Mouse (Mus musculus) cerebellum, adult 11 months (tissue): ENCODE data around the gene Cfb.
"Not testable (repeated sequence)": the region's sequence is repeated elsewhere in the genome, so short reads cannot be mapped to it uniquely, and the experiment has no call there.

ENCODE experiments used
- DNase-seq: peaks from one replicate; pipeline ENCODE4 v3.0.0; 2022

The Cfb gene

DNA sequence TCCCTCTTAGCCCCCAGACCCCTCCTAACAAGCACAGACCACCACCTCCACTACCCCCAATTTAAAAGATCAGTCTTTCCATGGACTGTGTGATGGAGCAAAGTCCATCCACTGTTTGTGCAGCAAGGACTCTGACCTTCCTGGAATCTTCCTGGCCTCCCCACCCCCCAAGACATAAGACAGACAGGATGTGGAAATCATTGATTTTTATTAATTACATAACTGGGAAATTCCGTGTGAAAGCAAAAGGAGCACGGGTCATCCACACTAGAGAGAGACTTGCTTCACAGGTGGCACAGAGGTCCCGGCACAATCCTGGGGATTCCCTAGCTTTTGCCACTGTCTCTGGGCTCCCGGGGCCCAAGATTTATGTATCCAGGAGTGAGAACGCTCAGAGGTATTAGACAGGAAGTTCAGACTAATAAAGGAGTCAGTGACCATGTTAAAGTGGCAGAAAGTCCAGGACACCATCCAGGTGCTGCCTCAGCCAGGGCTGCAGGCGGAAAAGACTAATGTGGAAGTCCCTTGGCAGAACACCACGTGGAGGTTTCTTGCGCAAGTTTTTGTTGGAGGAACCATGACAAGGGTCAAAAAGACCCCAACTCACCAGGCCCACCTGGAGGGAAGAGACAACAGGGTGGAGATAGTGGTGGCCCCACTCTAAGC lies at the start of gene Cfb:
Gene Cfb, minus strand, starts transcription at position 103 of the 666 bp plus-strand sequence.
- DNase-seq, result no peak

DNA sequence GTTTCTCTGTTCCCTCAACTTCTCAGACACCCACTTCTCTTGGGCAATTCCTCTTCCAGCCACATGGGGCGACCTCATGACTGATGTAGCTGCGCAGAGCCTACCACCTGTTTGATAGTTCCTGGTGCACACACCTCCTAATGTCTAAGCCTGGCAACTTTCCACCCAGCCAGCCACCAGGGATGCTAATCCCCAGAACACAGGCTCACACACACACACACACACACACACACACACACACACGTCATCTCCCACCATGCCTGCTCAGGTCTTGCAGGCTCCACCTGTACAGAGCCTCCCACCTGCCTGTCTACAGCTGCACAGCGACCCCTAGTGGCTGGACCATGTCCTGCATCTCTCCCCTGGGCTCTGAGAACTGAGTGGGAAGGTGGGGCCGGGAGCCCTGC lies 49.6 kb upstream of the Cfb start:
- peak; percentile 64 for DNase-seq

DNA sequence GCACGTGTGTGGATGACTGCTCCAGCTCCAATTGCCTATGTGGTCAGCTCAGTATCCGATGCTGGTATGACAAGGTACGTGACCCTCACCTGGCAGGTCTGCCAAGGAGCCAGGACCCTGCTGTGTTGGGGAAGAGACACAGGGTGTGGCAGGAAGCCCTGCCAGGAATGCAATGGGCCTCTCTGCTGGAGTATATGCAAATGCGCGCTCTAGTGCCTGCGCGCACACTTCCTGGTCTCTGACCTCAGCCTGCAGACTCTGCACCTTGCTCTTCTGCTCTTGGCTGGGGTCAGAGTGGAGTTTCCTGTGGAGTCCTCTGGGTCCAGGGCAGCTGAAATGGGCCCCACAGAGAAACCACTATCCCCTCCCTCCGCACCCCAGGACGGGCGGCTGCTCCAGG lies 48.7 kb upstream of the Cfb start:
- no peak for DNase-seq

DNA sequence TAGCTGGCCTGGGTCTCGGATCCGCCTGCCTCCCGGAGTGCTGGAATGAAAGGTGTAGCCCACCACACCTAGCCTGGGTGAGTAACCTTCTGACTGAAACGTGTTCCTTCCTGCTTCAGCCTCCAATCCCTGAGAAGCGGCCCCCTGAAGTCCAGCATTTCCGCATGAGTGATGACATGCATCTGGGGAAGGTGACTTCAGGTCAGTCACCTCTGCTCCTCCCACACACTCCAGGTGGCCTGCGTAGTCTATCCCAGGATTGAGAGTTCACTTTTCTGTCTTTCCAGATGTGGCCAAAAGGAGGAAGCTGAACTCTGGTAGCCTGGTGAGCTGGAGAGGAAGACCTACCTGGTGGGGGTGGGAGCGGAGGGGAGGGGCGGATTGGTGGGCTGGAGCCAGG lies 40.6 kb upstream of the Cfb start:
- no peak for DNase-seq

DNA sequence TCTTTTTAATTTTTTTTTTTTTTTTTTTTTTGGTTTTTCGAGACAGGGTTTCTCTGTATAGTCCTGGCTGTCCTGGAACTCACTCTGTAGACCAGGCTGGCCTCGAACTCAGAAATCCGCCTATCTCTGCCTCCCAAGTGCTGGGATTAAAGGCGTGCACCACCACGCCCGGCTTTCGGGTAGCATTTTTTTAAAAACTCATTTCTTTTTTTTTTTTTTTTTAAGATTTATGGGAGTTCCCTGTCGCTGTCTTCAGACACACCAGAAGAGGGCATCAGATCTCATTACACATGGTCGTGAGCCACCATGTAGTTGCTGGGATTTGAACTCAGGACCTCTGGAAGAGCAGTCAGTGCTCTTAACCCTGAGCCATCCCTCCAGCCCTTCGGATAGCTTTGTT lies 39.6 kb upstream of the Cfb start:
- DNase-seq, result not testable (repeated sequence)

DNA sequence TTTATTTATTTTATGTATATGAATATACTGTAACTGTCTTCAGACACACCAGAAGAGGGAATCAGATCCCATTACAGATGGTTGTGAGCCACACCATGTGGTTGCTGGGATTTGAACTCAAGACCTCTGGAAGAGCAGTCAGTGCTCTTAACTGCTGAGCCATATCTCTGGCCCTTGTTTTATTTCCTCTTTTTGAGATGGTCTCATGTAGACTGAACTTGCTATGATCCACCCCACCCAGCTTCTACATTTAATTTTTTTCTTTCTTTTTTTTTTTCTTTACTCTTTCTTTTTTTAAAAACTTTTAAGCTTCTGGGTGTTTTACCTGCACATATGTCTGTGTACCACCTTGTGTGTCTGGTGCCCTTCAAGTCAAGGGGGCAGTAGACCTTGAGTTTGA lies 38.5 kb upstream of the Cfb start:
- DNase-seq, result not testable (repeated sequence)

DNA sequence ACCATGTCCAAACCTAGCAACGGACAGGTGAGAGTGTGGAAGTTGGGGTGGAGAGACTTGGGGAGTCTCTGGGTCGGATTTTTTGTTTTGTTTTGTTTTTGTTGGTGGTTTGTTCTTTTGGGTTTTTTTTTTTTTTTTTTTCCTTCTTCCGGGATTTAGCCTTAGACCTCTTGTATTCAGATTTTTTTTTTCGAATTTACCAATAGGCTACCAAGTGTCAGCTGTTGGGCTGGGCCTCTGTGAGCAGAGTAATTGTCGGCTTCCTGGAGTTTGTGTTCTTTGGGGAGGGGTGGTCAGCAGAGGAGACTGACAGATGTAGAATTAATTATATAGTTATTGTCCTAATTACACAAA lies 37.5 kb upstream of the Cfb start:
- no peak for DNase-seq

DNA sequence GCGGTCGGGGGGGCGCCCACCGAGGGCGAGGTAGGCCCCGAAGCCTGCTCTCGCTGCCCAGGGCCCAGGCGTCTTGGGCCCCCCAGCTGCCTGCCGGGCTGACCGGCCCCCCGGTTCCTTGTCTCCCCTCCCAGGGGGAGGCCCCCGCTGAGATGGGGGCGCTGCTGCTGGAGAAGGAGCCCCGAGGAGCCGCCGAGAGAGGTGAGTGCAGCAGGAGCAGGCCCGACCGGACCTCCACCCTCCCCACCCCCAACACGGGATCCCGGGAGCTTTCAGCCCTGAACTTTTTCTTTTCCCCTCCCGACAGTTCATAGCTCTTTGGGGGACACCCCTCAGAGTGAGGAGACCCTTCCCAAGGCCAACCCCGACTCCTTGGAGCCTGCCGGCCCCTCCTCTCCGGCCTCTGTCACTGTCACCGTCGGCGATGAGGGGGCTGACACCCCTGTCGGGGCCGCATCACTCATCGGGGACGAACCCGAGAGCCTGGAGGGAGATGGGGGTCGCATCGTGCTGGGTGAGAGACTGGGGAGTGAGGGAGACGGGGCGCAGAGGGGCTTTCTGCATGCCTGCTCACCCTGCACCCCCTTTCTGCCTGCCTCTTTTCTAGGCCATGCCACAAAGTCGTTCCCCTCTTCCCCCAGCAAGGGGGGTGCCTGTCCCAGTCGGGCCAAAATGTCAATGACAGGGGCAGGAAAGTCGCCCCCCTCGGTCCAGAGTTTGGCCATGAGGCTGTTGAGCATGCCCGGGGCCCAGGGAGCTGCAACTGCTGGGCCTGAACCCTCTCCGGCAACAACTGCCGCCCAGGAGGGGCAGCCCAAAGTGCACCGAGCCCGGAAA lies 37.0 kb upstream of the Cfb start:
- peak; percentile 56 for DNase-seq

DNA sequence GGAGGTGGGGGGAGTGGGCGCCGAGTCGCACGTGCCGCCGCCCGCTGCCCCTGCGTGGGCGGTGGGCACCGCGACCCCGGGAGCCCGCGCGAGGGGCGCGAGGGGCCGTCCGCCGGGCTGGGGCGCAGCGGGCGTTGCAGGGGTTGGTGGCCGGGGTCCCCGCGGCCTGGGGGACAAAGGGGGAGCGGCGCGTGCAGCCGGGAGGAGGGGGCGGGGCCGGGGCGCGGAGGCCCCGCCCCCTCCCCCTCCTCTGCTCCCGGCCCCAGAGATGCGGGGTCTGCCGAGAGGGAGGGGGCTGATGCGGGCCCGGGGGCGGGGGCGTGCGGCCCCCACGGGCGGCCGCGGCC lies 36.4 kb upstream of the Cfb start:
- DNase-seq, result no peak

DNA sequence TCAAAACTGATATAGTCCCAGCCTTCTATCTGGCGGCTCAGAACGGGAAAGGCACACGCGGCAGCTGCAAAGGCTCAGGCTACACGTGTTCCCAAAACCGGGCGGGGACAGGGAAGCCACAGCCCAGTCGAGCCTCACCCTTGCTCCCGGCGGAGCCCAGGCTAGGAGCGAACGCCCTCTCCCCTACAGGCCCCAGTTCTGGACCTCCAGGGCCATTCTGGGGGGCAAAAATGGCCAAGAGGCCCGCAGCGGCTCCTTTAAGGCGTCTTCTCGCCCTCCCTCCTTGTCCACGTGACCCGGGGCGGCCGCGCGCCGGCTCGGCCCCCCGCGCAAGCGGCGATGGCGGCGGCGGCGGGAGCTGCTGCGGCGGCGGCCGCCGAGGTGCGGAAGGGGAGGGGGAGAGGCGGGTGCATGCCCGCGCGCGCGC lies 35.9 kb upstream of the Cfb start, which contains the start of the genes C2 and Ehmt2:
Gene C2, minus strand, starts transcription at position 106 of the 427 bp plus-strand sequence.
Gene Ehmt2, plus strand, starts transcription at position 310 of the 427 bp plus-strand sequence.
- DNase-seq, result peak; percentile 77

DNA sequence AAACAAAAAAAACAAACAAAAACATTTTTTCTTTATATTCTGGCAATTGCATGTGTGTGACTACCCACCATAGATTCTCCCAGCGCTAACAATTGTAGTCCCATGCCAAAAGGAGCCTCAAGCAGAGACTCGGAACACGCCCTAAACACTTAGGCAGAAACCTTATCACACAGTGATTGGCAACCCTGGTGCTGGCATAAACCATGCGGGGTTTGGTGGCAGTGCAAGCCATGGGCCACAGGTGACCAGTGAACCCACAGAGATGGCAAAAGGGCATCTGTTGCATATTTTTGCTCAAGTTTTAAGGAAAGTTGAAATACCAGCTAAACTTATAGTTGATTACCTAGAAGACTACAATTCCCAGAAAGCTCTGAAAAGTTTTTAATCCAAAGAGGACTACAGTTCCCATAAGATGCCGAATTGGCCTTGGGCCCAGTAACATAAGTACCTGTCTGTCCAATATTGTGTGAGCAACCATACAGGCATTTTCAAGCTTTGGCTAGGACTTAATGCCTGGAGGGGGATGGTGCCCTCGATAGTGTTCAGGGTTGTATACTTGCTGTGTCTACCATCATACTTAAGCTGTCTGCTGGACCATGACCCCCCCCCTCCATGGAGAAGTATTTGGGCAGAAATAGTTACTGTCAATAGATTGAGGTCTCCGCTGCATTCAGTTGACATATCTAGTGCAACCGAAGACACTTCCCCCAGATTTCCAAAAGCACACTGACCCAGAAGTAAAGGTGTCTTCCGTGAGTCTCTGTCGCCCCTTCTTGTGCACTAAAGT lies 35.2 kb upstream of the Cfb start:
- DNase-seq, result peak; percentile 41

DNA sequence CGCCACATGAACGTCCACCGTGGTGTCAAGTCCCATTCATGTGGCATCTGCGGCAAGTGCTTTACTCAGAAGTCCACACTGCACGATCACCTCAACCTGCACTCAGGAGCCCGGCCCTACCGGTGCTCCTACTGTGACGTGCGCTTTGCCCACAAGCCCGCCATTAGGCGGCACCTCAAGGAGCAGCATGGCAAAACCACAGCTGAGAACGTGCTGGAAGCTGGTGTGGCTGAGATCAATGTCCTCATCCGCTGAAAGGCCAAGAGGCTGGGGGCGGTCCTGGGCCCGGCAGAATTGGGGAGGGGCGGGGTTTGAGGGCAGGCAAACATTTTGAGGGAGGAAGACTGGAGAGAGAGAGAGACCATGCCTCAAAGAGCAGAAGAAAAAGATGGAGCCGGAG lies 34.0 kb upstream of the Cfb start:
- DNase-seq, result no peak

DNA sequence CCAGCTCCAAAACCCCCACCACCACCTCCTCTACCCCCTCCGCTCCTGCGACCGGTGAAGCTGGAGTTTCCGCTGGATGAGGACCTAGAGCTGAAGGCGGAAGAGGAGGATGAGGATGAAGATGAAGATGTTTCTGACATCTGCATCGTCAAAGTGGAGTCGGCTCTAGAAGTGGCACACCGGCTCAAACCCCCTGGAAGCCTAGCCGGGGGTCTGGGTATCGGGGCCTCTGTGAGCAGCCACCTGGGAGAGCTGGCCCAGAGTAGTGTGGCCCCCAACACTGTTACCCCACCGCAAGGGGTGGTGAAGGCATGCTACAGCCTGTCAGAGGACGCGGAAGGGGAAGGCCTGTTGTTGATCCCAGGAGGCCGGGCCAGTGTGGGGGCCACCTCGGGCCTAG lies 33.4 kb upstream of the Cfb start:
- DNase-seq, result no peak

DNA sequence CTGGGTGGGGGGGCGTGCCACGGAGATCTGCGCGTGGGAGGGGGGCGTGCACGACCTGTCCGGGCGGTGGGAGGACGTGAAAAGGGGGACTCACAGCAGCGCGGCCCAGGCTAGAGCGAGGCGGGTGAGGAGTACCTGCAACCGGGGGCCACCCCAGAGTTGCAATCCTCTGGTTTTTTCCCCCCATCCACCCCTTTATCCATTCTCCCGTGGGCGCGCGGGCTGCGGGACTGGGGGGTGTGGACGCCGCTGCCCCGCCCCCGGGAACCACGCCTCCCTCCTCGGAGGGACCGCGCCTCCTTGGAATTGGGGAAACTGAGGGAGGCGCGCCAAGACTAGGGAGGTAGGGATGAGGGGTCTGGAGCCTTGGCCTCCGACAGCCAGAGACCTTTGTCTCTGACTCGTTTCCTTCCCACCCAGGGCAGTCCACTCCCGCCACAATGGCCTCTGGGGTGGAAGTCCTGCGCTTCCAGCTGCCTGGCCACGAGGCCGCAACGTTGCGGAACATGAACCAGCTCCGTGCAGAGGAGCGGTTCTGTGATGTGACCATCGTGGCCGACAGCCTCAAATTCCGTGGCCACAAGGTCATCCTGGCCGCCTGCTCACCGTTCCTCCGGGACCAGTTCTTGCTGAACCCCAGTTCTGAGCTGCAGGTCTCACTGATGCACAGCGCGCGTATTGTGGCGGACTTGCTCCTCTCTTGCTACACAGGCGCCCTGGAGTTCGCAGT lies 32.6 kb upstream of the Cfb start:
- peak; percentile 65 for DNase-seq

DNA sequence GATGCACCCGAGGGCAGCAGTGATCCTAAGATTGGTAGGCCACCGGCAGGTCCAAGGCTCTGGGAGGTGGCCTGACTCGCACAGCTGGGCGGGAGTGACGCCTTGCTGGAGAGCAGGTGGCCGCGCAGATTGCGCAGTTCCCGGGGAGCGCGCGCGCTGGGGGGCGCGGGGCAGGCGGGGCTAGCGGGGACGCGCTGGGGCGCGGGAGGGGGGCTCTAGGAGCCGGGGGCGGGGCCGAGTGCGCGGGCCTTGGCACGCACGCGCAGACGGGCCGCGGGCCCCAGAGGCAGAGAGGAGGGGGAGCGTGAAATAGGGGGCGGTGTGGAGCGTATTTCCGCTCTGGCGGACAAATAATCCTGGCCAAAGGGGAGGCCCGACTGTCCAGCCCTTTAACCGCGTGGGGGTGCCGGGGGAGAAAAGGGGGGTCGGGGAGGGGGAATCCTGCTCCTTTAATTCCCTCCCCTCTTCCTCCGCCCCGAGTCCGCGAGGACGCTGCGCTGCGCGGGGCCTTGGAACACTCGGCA lies 31.8 kb upstream of the Cfb start:
- DNase-seq, result peak; percentile 93

DNA sequence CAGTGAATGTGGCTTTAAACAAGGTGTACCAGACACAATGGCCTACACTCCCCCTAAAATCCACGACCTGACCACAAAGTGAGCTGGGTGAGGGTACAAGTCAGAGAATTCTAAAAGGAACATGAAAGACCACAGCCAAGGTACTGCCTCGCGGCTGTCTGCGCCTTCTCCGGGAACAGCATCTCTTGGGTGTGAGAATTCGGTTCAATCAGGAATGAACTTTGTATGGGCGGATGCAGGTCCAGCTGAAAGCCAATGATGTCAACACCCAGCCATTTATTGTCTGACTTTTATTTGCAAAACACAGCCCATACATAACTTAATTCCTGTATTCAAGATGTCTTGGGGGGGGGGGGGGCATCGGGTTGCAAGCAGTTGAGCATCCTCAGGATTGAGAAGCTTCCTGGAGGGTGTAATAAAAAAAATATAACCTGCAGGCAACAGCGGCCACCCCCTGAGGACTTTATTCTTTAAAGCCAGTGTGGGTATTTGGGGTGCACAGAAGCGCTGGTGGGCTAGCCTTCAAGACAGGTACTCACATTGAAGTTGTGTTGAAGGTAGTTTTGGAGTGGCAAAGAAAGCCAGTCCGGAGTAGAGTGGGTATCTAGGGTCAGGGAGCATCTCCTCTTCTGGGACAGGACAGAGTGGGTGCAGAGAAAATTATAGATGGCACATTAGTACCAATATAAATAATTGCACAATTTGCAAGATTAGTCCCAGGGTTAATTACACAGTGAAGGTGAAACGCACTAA lies 30.9 kb upstream of the Cfb start:
- no peak for DNase-seq

DNA sequence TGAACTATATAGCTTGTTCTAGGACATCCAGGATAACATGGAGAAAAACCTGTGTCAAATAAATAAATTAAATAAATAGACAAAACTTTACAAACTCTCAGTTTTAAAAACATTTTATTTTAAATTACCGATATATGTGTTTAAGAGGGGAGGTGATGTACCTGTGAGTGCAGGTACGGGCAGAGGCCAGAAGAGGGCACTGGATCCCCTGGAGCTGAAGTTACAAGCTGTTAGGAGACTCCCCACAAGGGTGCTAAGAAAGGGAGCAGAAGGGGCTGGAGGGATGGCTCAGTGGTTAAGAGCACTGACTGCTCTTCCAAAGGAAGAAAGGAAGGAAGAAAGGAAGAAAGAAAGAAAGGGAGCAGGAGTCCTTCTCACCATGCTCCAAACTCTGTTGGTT lies 29.1 kb upstream of the Cfb start:
- no peak for DNase-seq

DNA sequence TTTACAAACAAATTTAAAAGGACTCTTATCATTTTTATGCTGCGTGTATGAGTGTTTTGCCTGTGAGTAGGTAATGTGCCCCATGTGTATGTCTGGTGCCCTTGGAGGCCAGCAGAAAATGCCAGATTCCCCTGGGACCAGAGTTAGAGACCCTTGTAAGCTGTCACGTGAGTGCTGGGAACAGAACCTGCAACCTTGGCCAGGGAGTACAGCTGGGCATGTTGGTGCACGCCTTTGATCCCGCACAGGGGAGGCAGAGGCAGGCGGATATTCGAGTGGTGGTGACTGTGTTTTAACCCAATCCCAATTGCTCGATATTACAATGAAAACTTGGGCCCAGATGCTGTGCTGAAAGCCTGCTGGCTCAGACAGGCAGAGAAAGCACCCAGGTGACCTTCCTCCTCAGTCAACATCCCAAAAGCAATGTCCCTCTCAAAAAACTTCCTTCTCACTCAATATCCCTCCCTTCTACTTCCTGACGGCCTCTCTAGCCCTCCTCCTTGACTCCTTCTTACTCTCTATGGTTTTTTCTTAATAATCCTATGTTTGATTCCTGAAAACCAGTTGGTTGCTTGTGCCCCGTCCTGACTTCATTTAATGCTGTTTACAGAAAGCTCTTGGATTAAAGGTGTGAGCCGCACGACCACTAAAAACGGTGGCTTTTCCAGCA lies 27.9 kb upstream of the Cfb start:
- DNase-seq, result no peak

DNA sequence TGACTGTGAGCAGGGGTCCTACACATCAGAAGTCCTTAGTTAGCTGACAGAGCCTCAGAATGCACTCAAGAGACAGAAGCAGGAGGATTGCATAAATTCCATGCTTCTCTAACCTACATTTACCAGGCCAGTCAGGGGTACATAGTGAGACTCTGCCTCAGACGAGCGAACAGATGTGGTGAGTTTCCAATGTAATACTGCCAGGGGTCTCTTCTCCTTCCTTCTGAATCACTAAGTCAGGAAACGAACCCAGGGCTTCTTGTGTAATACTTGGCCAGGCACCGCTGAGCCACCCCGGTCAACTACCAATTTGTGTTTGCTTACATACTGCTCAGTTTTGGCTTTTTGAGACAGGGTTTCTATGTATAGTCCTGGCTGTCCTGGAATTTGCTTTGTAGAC lies 25.6 kb upstream of the Cfb start:
- DNase-seq, result no peak

DNA sequence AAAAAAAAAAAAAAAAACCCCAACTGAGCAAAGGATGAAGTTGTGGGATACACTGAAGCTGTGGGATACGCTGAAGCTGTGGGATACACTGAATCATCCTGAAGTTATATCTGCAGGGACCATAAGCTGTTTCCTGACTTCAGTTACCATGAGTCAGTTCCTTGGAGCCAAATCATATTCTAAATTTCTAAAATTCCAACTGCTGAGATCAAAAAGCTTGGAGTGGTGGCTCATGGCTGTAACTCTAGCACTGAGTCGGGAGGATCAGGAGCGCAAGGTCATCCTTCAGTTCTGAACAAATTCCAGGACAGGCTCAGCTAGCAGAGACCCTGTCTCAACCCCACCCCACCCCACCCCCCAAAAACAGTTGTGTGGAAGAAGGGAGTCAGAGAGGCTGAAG lies 23.3 kb upstream of the Cfb start:
- no peak for DNase-seq

DNA sequence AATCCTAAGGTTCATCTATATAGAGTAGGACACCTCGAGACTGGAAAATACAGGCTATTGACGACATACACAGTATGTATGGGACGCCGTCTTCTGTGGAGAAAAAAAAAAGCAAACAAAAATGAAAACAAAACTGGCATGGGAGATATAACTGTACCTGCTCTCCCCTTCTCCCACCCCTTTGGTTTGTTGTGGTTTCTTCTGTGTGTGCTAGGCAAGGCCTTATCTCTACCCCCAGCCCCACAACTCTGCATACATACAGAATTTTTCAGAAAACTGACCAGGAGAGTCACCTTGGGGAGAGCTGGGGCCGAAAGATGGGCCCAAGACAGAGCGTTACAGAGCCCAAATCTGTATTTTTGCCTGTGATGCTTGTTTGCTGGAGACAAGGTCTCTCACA lies 22.4 kb upstream of the Cfb start:
- DNase-seq, result no peak
